Mouse (Mus musculus): ENCODE measurements around the gene Tnp2. TPM values are rescaled to one million over a fixed set of nuclear protein-coding genes. Genes with fewer than 3 reads are reported as not detected.
A peak's percentile ranks its signal among the peaks of the same experiment; 100 is the strongest.

The Tnp2 gene
- polyA plus RNA-seq (2015; fragmentation: Nextera tagmentation; extraction: Ambion mirVana): not detected in 2 replicates

DNA sequence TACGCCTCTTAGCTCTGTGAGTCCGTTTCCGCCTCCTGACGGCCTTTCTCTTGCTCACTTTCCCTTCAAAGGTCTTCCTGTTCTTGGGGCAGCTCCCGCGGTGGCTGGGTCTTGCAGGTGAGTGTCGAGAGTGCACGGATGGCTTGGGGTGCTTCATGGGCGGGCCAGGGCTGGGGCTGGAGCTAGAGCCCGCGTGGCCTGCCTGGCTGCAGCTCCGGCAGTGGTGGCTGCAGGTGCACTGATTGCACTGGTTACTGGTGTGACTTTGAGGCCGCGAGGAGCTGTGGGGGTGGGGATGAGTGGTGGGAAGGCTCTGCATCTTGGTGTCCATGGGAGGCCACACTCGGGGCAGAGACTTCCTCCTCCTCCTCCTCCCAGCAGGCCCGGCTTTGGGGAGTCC, at the start of gene Tnp2:
Tnp2 (minus strand) TSS at position 390 of the 400 bp plus-strand sequence.
- peaks cover 26% of the 10 kb centered on the region for H3K4me1 ChIP-seq (ENCODE audit: insufficient read depth)
- ATAC-seq (no peak), DNase-seq (no peak)
- H3K36me3 ChIP-seq (replicated peaks; ENCODE audit: insufficient read depth, low read length): no peaks in the 10 kb centered on the region
- no peak within 1 kb of the TSS for H3K9ac ChIP-seq (replicated peaks)
- WGBS (ENCODE audit: insufficient replicate concordance): 58% methylated on average over 16 of the region's 16 CpGs
- no peak within 1 kb of the TSS for H3K27ac ChIP-seq (ENCODE audit: low read depth)
- H3K4me2 ChIP-seq (ENCODE audit: low read depth, low read length): no peak within 1 kb of the TSS
- H3K27me3 ChIP-seq (ENCODE audit: insufficient read depth, low read length): peaks cover 8% of the 10 kb centered on the region; the same call in 1 of the 2 replicates
- H3K9me3 ChIP-seq (ENCODE audit: low read length): no peaks in the 10 kb centered on the region
- TF ChIP-seq CTCF (IDR thresholded peaks at IDR 0.05; ENCODE audit: low read depth) (no peak), EP300 (IDR thresholded peaks at IDR 0.05; ENCODE audit: low read depth) (no peak)
- no peak within 1 kb of the TSS for H3K4me3 ChIP-seq (ENCODE audit: low read depth, low read length)

DNA sequence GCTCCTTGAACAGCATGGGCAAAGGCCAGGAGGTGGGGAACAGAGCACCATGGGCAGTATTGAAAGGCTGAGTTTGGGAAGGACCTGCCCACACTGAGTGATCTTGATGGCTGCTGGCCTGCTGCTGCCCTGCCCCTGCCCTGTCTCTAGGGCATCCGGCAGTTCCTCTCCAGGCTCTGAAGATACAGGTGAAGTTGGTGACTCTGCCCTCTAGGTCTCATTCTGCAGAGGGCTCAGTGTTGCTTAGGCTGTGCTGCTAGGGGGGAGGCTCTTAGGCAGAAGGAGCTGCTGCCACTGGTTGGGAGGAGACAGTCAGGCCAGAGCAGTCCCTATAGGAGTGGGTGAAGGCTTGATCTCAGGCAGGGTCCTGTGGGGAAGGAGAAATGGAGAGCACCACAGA, 49.4 kb upstream of the Tnp2 start:
- peak overlapping the region; percentile 42 for H3K4me2 ChIP-seq (ENCODE audit: low read depth, low read length)
- TF ChIP-seq CTCF (IDR thresholded peaks at IDR 0.05; ENCODE audit: low read depth) (no peak), EP300 (IDR thresholded peaks at IDR 0.05; ENCODE audit: low read depth) (no peak)
- H3K27ac ChIP-seq (ENCODE audit: low read depth): peak overlapping the region; percentile 60
- 0 out of 2 replicates have a peak, but pooled peaks cover 3% of the 10 kb centered on the region for H3K36me3 ChIP-seq (replicated peaks; ENCODE audit: insufficient read depth, low read length)
- H3K9me3 ChIP-seq (ENCODE audit: low read length): no peaks in the 10 kb centered on the region
- DNase-seq (no peak), ATAC-seq (no peak)
- no peak overlapping the region for H3K4me3 ChIP-seq (ENCODE audit: low read depth, low read length)
- no peaks in the 10 kb centered on the region for H3K27me3 ChIP-seq (ENCODE audit: insufficient read depth, low read length)
- H3K4me1 ChIP-seq (ENCODE audit: insufficient read depth): peaks cover 28% of the 10 kb centered on the region
- 43% methylated on average over 1 of the region's 1 CpGs for WGBS (ENCODE audit: insufficient replicate concordance)
- H3K9ac ChIP-seq (replicated peaks): no peak overlapping the region

DNA sequence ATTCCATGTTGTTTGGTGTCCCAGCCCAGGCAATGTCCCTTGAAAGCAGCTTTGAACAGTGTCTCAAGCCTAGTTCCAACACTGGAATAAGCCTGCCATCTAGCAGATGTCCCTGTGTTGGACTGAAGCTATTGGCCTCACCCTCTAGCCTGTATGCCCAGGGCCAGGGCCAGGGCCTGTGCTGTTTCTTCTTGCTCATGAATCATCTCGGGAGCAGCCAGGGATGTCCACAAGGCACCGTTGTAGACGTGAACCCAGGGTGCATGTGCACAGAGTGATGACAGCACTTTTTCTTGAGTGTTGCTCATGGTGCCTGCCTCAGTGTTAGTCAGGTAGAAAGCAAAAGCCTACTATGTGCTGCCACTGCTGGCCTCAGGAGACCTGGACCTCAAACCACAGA, 48.8 kb upstream of the Tnp2 start:
- DNase-seq (no peak), ATAC-seq (no peak)
- WGBS (ENCODE audit: insufficient replicate concordance): 78% methylated on average over 3 of the region's 3 CpGs
- TF ChIP-seq CTCF (IDR thresholded peaks at IDR 0.05; ENCODE audit: low read depth) (no peak), EP300 (IDR thresholded peaks at IDR 0.05; ENCODE audit: low read depth) (no peak)
- no peaks in the 10 kb centered on the region for H3K9me3 ChIP-seq (ENCODE audit: low read length)
- no peaks in the 10 kb centered on the region for H3K27me3 ChIP-seq (ENCODE audit: insufficient read depth, low read length)
- H3K4me2 ChIP-seq (ENCODE audit: low read depth, low read length): no peak overlapping the region
- no peak overlapping the region for H3K4me3 ChIP-seq (ENCODE audit: low read depth, low read length)
- H3K27ac ChIP-seq (ENCODE audit: low read depth): no peak overlapping the region
- H3K4me1 ChIP-seq (ENCODE audit: insufficient read depth): peaks cover 28% of the 10 kb centered on the region
- 0 out of 2 replicates have a peak, but pooled peaks cover 3% of the 10 kb centered on the region for H3K36me3 ChIP-seq (replicated peaks; ENCODE audit: insufficient read depth, low read length)
- H3K9ac ChIP-seq (replicated peaks): no peak overlapping the region

DNA sequence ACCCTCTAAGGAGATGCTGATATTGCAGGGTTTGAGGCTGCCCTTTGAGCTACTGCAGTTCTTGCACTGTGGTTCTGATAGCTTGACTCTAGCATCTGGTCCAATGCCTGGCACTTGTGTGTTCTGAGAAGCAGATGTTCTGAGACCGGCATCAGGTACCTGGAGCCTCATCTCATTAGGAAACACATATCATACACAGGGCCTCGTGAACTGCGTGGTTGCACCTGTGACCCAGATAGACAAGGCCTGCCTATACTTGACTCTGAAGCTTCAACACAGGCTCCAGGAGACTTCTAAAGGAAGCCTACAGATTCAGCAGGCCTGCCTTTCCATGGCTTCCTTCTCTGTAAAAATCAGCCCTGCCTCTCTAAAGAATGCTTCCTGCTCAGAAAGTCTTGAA, 47.9 kb upstream of the Tnp2 start:
- Histone ChIP-seq H3K4me3 (ENCODE audit: low read depth, low read length) (no peak overlapping the region), H3K36me3 (replicated peaks; ENCODE audit: insufficient read depth, low read length) (0 out of 2 replicates have a peak, but pooled peaks cover 3% of the 10 kb centered on the region), H3K27me3 (ENCODE audit: insufficient read depth, low read length) (no peaks in the 10 kb centered on the region), H3K4me2 (ENCODE audit: low read depth, low read length) (no peak overlapping the region), H3K9ac (replicated peaks) (no peak overlapping the region), H3K27ac (ENCODE audit: low read depth) (no peak overlapping the region), H3K9me3 (ENCODE audit: low read length) (no peaks in the 10 kb centered on the region), H3K4me1 (ENCODE audit: insufficient read depth) (peaks cover 28% of the 10 kb centered on the region)
- 86% methylated on average over 3 of the region's 3 CpGs for WGBS (ENCODE audit: insufficient replicate concordance)
- DNase-seq (no peak), ATAC-seq (no peak)
- TF ChIP-seq EP300 (IDR thresholded peaks at IDR 0.05; ENCODE audit: low read depth): no peak
- no peak for TF ChIP-seq CTCF (IDR thresholded peaks at IDR 0.05; ENCODE audit: low read depth)

DNA sequence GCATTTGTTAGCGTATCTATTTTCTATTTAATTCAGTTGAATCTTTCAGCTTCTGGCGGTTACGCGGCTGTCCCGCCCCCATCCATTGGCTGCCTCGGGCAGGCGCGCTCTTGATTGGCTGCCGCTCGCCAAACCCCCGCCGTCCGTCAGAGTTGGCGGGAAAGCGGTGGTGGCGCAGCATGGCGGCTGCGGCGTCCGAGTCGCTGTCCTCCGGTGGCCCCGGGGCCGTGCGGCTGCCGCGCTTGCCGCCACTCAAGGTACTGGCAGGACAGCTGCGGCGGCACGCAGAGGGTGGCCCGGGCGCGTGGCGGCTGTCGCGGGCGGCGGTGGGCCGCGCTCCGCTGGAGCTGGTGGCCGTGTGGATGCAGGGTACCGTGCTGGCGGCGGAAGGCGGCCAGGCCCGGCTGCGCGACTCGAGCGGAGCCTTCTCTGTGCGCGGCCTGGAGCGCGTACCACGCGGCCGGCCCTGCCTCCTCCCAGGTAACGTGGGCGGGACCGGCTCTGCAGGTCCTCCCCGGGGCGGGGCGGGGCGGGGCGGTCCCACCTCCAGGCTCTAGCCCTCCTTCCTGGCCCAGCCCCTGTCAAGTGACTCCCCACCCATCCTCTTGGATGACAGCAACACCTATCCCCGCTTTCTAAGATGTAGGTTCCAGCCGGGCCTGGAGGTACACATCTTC, 46.6 kb upstream of the Tnp2 start, which contains the start of gene Rmi2:
Rmi2 (plus strand) TSS at position 149 of the 677 bp plus-strand sequence.
- TF ChIP-seq EP300 (IDR thresholded peaks at IDR 0.05; ENCODE audit: low read depth) (no peak), CTCF (IDR thresholded peaks at IDR 0.05; ENCODE audit: low read depth) (no peak)
- H3K4me1 ChIP-seq (ENCODE audit: insufficient read depth): peaks cover 28% of the 10 kb centered on the region
- no peaks in the 10 kb centered on the region for H3K9me3 ChIP-seq (ENCODE audit: low read length)
- peak within 1 kb of the TSS; percentile 77 for H3K27ac ChIP-seq (ENCODE audit: low read depth)
- no peaks in the 10 kb centered on the region for H3K27me3 ChIP-seq (ENCODE audit: insufficient read depth, low read length)
- peak within 1 kb of the TSS; percentile 98 for H3K4me2 ChIP-seq (ENCODE audit: low read depth, low read length)
- peak; percentile 90 for DNase-seq
- 2% methylated on average over 51 of the region's 69 CpGs for WGBS (ENCODE audit: insufficient replicate concordance)
- peak within 1 kb of the TSS; percentile 77 for H3K9ac ChIP-seq (replicated peaks)
- peak; percentile 94 for ATAC-seq
- H3K4me3 ChIP-seq (ENCODE audit: low read depth, low read length): peak within 1 kb of the TSS; percentile 70
- no peaks in the 10 kb centered on the region for H3K36me3 ChIP-seq (replicated peaks; ENCODE audit: insufficient read depth, low read length)

DNA sequence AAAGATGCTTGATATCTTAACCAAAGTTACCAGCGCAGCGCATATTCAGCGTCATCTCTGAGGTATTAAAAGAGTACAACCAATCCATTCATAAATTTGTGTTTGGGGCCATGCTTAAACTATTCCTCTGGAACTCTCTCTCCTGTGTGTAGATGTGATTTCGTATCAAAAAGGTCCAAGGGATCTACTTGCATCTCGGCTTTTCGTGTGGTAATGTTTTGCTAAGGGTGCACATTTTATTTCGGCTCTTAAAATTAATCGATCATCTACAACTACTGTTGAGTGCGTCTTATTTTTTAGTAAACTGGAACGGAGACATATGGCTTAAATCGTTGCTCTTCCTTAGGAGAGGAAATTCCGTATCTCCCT, 46.1 kb upstream of the Tnp2 start:
- no peak for DNase-seq
- H3K9ac ChIP-seq (replicated peaks): peak overlapping the region; percentile 77
- H3K4me2 ChIP-seq (ENCODE audit: low read depth, low read length): peak overlapping the region; percentile 98
- H3K27me3 ChIP-seq (ENCODE audit: insufficient read depth, low read length): no peaks in the 10 kb centered on the region
- 6% methylated on average over 12 of the region's 12 CpGs for WGBS (ENCODE audit: insufficient replicate concordance)
- peaks cover 26% of the 10 kb centered on the region for H3K4me1 ChIP-seq (ENCODE audit: insufficient read depth)
- no peak overlapping the region for H3K27ac ChIP-seq (ENCODE audit: low read depth)
- ATAC-seq: no peak
- H3K9me3 ChIP-seq (ENCODE audit: low read length): no peaks in the 10 kb centered on the region
- no peaks in the 10 kb centered on the region for H3K36me3 ChIP-seq (replicated peaks; ENCODE audit: insufficient read depth, low read length)
- TF ChIP-seq EP300 (IDR thresholded peaks at IDR 0.05; ENCODE audit: low read depth) (no peak), CTCF (IDR thresholded peaks at IDR 0.05; ENCODE audit: low read depth) (no peak)
- H3K4me3 ChIP-seq (ENCODE audit: low read depth, low read length): peak overlapping the region; percentile 70
